Mouse (Mus musculus) left cerebral cortex, postnatal 25 days (tissue): ENCODE data around the gene Cdc27. TPM values are rescaled to one million over a fixed set of nuclear protein-coding genes. Genes with fewer than 3 reads are reported as not detected.

Experiments
- DNase-seq, 2 experiments: peaks; one replicate each; pipeline ENCODE4 v3.0.0; 2022; ENCODE audit warnings: low spot score in 2 of 2, mixed read lengths in 1 of 2
- intact Hi-C: fragments of 180-260 bp; cut with DNase I; formaldehyde crosslinking; loops from one replicate; pipeline ENCODE4 v1.15.1; 2025
- total RNA-seq, 2 experiments: library from RNA; stranded (reverse); gene quantifications; 2 replicates each; pipeline ENCODE4 v1.2.3; 2021

Cdc27 gene
- total RNA-seq: 10 to 100 TPM; 61.3 to 63.0 TPM

DNA sequence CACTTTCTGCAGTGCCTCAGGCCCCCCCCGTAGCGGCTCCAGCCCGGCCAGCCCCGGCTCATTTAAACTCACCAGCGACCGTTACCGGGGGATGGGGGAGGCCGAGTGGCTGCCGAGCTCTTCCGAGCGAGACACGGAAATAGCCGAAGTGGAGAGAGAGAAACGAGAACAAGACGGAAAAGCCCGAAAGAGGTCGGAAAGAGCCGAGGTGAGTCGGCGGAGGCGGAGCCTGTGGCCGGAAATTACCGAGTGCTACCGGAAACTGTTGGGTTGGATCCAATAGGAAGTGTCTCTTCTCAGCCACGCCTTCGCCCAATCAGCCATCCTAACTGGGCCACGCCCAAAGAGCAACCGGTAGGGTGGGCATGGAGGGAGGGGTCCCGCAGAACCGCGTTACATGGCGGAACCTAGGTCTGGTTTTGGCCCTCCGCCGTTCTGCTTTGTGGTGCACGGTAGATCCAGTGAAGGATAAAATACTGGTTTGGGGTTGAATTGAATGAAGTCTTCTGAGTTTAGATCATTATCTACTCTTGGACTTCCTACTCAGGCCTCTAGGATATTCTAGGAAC lies at the start of gene Cdc27, which contains the start of gene Myl4:
Cdc27 (minus strand) TSS at position 215 of the 569 bp plus-strand sequence.
Myl4 (plus strand) TSS at position 258 of the 569 bp plus-strand sequence.
- intact Hi-C loops: no loop called here
- peak; percentile 100 for DNase-seq

DNA sequence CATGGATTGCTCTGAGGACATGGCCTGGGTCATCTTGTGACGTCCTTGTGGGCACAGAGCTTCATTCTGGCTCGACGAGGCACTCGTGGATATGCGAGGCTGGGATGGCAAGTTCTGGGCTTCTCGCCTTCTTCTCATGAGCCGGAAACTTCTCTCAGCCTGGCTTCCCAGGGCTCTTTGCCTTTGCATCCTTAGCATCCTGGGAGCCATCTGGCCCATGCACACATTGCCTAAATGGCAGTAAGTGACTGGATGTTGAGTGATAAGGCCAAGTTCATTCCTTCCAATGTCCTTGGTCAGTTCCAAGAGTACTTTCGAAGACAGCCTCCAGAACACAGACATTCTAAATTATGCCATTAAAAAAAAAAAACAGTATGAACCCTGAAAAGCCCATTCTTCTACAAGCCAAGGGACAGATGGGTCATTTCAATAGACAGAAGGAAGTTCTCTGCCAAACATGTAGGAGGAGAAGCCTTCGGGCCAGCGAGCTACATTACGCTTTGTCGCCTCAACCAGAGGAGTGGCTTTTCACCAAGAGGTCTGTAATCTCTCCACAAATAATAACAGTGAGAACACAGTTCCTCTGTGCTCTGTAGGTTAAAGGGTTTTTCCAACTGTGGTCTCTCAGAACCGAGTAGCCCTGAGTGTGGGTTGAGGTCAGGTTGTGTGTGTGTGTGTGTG lies 49.0 kb upstream of the Cdc27 start:
- intact Hi-C loops: no loop called here
- DNase-seq: no peak

DNA sequence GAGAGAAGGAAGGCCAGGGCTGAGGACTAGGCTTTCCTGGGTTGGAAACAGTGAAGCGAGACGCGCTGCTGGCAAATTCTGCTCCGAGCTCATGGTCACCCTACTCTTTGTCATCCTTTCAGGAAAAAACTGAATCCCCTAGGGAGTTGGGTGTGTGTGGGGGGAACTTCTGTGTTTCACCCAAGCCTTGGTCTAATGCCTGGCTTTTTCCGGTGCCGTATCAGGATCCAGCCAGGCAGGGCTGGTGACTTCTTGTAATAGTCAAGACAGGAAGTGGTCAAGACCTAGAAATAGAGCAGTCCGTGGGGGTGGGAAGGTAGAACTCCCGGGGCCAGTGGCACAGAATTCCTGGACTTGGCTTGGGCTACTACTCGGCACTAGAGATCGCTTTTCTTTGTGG lies 45.9 kb upstream of the Cdc27 start:
- DNase-seq: no peak

DNA sequence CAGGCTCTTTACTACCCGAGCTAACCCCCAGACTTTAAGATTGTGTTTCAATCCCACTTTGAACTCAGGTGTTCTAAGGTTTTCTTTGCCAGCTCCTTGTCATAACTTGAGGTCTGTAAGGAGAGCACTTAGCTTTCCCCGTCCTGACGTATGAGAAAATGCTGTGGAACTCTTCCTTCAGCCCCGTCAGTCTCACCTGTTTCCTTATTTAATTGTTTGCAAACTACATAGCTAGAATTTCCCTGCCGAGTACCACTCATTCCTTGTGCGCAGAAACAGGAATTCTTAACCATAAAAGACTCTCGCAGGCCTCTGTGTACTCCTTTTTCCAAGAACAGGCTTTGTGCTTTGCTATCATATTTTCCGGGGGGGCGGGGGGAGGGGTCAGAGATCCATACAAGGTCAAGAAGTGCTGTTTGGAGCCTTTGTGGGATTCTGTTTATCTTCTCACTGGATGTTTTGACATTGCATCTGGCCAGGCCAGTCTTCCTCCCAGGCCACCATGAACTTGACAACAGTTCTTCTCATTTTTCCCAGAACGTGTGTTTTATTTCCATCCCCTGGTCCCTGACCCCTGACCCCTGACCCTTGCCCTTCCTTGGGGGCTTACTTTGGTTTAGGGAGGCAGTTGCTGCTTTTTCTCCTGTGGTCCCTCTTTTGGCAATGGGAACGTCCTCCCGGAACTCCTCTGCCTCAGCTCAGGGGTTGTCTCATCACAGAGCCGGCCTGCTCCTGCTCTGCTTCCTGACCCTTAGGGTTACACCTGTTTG lies 41.8 kb upstream of the Cdc27 start:
- no peak for DNase-seq
- intact Hi-C loops: loop anchor here (5.0 kb wide), 1 partner anchor 175 kb away; no protein-coding TSS in a partner anchor

More for the DNA sequence above, 45.9 kb upstream of the Cdc27 start:
- intact Hi-C loops: no loop called here

DNA sequence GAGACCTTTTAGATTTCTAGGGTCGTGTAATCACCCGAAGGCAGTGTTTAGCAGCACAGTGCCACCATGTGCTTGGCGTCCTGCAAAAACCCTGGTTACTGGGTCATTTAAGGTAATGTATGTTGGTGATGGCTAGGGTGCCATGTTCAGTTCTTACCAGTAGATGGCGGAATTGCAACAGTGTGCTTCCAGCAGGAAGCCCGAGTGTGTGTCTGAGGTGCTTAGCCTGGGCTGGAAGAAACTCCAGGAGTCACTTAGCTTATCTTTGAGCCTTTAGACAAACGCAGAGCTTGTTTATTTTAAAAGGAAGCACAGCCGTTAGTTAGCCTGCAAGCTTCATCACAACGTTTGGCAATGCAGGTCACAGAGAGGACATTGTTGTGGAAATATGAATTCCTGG lies 39.7 kb upstream of the Cdc27 start:
- intact Hi-C loops: loop anchor here (2.0 to 5.0 kb wide), 2 partner anchors 177 to 535 kb away; no protein-coding TSS in a partner anchor
- peak; percentile 86 to 94 for DNase-seq

DNA sequence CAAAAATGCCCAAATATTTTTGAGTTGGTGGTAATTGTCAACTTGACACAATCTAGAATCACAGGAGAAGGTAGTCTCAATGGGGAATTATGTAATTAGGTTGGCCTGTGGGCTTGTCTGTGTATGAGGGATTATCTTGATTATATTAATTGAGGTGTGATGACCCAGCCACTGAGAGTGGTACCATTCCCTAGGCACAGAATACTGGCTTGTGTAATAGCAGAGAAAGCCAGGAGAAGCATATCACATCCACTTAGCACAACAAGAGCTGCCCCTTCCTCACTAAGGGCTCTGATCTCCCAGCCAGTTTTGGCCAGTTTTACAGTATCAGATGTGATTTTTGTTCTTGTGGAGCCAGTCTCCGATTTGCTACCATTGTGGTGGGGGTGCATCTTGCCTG lies 39.1 kb upstream of the Cdc27 start:
- intact Hi-C loops: no loop called here
- no peak for DNase-seq

DNA sequence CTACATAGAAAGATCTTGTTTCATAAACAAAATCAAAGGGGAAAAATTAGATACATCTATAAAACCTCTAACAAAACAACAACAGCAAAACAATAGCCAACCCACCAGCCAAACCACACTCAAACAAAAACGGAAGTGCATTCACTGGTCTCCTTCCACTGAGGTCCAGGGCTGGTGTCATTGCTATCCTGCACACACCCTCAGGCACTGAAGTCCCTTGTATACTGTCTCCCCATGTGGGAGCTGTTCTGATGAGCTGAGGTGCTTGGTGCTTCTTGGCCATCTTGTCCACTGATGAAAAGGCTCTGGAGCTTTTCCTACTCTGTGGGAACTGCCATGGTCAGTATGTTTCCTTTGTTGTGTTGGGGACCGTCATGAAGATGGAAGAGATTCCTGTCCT lies 38.1 kb upstream of the Cdc27 start:
- DNase-seq: no peak
- intact Hi-C loops: no loop called here

DNA sequence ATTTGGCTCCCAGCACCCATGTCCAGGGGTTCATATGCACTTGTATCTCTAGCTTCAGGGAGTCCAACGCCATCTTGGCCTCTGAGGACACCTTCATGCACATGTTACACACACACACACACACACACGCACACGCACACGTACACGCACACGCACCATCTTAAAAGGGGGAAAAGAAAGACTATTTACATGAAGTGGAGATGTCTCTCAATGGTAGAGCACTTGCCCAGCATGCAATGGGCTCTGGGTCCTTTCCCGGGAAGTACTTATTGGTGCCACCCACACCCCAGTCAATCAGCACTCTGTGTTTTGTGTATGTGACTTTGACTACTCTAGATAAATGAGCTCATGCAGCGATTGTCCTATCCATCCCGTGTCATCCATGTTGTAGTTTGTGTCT lies 37.5 kb upstream of the Cdc27 start:
- no peak for DNase-seq
- intact Hi-C loops: no loop called here

DNA sequence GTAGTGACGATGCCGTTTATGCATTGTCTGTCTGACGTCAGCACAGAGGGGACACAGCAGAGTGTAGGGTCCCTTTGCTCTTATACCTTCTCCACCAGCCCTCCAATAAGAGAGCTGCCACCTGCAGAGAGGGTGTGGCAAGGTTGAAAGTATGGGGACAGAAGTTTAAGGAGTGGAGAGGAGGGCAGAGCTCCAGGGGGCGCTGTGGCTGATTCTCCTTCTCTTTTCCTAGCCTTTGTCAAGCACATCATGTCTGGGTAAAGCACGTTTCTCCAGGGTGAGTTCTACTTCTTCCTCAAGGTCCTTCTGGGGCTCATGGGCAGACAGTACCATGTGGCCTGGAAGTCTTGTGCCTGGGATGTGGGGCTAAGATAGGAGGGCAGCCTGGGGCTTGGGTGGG lies 35.1 kb upstream of the Cdc27 start:
- no peak for DNase-seq
- intact Hi-C loops: no loop called here

DNA sequence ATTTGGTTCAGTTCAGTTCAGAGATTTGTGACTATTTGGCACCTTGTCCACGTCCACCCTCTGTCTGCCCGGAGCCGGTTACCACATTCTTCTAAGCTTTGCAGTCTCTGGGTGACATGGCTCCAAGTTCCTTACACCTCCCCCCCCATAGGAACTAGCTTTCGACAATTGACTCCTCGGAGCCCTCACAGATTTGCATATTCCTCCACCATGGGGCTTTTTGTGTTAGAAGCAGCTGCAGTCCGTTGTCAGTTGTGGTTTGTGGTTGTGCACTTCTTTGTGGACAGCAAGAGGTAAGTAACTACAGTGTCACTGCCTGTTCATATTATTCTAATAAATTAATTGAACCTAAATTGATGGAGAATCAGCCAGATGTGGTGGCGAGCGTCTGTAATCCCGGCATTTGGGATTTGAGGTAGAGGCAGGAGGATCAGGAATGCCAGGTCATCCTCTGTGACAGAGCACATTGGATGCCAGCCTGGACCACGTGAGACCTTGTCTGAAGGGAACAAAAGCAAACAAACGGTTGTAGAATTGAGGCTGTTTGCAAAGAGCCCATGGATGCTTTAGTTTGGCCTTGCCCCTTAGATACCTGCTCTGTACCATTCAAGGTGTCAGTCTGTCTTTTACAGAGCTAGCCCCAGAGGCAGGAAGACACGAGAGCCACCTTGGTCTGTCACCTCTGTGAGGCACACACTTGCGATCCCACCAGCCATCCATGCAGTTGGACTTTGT lies 32.4 kb upstream of the Cdc27 start:
- no peak for DNase-seq
- intact Hi-C loops: no loop called here

DNA sequence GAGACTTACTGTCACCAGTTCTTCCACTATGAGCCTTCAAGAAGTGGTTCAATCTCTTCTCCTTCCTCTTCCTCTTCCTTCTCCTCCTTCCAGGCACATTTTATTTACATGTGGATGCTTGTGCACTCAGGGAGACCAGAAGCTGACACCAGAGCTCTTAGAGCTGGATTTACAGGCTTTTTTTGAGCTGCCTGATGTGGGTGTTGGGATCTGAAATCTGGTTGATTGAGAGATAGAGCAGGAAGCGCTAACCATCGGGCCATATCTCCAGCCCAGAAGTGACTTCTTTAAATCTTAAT lies 31.8 kb upstream of the Cdc27 start:
- DNase-seq: no peak
- intact Hi-C loops: no loop called here

DNA sequence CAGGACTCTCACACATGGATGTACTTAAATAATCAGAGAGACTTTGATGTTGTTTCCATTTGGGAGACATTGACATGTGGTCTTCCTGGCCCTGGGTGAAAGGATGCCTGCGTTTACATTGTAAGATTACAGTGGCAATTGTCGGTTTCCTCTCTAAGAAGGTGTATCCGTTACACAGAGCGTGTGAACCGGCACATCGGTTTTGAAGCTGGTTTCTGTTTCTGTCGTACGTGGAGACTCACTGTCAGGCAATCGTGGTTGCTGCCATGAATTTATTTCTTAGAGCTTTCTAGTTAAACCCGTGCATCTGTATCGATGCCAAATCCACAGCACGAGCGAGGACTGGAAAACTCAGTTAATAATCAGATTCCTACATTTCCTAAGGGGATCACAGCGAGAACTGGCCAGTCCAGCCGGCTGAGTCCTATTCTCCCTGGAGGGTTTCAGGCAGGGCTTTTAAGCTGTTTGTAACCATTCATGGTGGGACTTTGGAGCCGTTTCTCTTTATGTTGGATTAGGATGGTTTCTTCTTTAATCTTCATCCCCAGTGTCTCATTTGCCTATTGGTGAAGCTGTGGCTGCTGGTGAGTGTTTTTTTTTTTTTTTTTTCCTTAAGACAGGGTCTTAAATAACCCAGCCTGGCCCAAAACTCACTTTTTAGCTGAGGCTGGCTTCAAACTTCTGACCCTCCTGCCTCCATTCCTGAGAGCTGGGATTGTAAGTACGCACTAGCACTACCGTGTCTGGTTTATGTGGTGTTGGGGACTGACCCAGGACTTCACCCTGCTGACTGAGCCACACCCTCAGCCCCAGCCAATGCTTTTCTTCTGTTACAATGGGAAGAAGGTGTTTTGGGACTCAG lies 31.3 kb upstream of the Cdc27 start:
- intact Hi-C loops: no loop called here
- no peak for DNase-seq

DNA sequence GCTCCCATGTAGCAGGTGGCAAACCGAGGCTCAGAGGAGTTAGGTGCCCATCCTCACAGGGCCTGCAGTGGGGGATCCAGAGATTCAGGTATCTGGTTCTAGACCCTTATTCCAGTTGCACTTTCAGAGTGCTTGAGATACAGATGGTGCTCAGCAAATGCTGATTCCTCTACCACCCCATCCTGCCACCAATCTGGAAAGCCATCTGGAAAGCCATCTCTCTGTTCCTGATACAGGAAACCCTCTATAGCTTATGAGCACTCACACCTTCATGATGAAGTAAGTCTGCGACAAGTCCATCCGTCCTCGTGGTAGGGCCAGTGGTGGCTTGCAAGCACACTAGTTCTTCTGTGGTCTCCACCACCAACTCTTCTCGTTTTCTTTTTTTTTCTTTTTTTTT lies 30.2 kb upstream of the Cdc27 start:
- intact Hi-C loops: no loop called here

DNA sequence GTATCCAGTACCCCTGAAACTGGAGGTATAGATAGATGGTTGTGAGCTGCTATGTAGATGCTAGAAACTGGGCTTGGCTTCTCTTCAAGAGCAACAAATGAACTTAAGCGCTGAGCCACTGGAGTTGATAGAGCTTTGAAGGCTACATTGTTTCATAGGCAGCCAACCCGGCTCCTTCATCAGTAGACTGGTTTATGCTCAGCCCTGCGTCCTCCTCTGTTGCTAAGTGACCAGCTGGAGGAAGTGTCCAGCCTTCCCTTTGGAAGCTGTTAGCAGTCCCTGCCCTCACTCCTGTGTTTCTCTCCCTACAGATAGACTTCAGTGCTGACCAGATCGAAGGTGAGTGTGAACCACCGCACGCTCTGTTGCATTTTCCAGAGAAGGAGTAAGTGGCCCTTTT lies 29.7 kb upstream of the Cdc27 start:
- intact Hi-C loops: no loop called here

More for the DNA sequence above, 30.2 kb upstream of the Cdc27 start:
- DNase-seq: peak in 1 of 2 experiments; percentile 43

DNA sequence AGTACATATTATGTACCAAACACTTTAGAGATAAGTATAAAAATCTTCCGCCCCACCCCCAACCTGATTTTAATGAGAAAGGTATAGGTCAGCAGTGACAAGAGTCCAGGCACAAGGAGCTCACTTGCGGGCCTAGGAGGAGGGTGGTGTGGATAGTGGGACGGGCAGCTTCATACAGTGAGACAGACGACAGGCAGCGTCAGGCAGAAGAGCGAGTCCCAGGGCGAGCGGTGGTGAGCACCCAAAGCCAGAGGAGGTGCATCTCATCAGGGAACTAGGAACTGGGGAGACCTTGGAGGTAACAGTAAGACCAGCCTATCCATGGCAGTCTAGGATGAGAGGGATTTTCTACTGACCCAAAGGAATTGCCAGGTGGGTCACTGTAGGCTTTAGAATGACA lies 29.2 kb upstream of the Cdc27 start:
- intact Hi-C loops: no loop called here
- no peak for DNase-seq

More for the DNA sequence above, 29.7 kb upstream of the Cdc27 start:
- no peak for DNase-seq

DNA sequence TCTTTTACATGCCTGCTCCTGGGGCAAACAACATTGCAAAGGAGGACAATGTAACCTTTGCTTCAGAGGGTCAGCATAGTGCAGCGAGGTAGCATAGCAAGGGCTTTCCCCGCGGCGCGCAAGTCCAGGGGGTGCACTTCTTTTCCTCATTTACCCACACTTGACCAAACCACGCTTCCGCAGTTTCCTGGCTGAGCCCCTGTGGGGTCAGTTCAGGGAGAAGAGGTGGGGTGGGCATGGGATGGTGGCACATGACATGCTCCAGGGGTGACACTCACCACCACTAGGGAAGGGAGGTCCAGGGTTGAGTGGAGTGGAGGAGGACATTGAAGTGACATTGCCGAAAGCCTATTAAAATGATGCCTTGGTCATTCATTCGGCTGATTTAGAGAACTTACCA lies 28.7 kb upstream of the Cdc27 start:
- intact Hi-C loops: no loop called here

DNA sequence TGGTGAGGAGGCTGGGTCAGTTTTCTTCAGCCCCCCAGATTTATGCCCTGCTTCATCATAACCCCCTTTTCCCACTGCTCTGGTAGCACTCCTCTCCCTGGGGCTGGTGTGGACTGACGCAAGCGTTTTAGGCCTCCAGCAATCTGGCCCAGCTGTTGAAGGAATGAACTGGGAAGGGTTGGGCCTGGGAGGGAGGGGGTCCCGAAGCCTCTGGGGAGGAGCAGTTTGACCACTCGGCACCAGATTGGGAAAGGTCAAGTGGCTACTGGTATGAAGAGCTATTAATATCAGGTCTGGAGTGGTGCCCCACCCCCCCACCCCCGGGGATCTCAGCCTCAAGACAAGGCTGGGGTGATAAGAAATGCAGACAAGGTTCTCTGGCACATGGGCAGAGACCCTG lies 27.7 kb upstream of the Cdc27 start:
- no peak for DNase-seq
- intact Hi-C loops: no loop called here

More for the DNA sequence above, 28.7 kb upstream of the Cdc27 start:
- no peak for DNase-seq

DNA sequence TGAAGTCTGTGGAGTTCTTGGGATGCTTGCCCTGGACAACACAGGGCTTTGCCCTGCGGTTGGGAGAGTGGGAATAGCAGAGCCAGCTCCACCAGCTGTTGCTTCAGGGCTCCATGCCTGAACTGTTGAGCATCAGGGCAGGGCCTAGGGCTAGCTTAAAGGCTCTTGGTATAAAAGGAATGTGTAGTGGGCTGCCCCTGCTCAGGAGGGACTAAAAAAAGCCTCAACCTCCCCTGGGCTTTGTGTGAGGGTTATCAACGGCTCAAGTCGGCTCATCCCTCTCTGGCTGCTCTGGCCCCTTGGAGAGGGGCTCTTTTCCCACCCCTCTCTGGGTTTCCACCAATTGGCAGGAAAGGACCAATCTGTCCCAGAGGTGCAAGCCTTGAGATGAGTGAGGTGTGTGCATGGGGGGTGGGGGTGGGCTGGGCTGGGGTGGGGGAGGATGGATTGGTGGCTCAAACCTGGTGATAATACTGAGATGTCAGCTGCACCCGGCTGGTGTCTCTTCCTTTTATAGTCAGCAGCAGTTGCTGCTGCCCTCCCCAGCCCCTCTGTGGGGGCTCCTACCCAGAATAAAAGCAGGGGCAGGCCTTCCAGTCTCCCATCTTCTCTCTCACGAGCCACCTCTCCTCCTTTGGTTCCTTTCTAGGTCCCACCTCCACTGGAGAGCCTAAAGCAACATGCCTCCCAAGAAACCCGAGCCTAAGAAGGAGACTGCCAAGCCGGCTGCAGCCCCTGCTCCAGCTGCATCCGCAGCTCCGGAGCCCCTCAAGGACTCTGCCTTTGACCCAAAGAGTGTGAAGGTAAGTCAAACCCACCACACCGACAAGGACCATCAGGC lies 26.6 kb upstream of the Cdc27 start:
- intact Hi-C loops: no loop called here
- DNase-seq: no peak
